Mouse (Mus musculus) CH12.LX (cell line): ENCODE data around the gene Mycbp. TPM values are rescaled to one million over a fixed set of nuclear protein-coding genes. Genes with fewer than 3 reads are reported as not detected.

Experiments
- DNase-seq: peaks from one replicate; pipeline ENCODE4 v3.0.0-alpha.2; 2013; ENCODE audit errors: extremely low read depth
- H3K27ac ChIP-seq: 2 replicates; pipeline ENCODE4 v1.5.1; 2012; ENCODE audit warnings: low read depth, mild to moderate bottlenecking, control low read depth, moderate library complexity; ENCODE audit not compliant: insufficient read depth
- H3K27me3 ChIP-seq: replicated peaks from 2 replicates; pipeline ENCODE3; 2012; ENCODE audit warnings: inconsistent platforms
- H3K36me3 ChIP-seq, 2 experiments: replicated peaks in 1 of 2; 2 replicates each; pipeline versions ENCODE3 to v1.6.1; 2012; ENCODE audit warnings: inconsistent platforms in 1 of 2, low read length in 1 of 2, mild to moderate bottlenecking in 1 of 2, mixed read lengths in 1 of 2, moderate library complexity in 1 of 2; ENCODE audit not compliant: control insufficient read depth in 1 of 2, insufficient read depth in 1 of 2
- H3K4me1 ChIP-seq, 2 experiments: 2 replicates each; pipeline ENCODE4 v1.6.1; 2012; ENCODE audit warnings: inconsistent platforms in 1 of 2, moderate library complexity in 1 of 2; ENCODE audit not compliant: insufficient read depth in 2 of 2, control insufficient read depth in 1 of 2
- H3K4me2 ChIP-seq: 2 replicates; pipeline ENCODE4 v1.6.1; 2012; ENCODE audit warnings: low read depth, mild to moderate bottlenecking, control low read depth; ENCODE audit not compliant: poor library complexity, insufficient read depth, severe bottlenecking
- H3K4me3 ChIP-seq, 3 experiments: fragments of 150-350 bp in 1 of 3; sonication (generic) in 1 of 3; replicated peaks in 1 of 3; 2 replicates each; pipeline versions ENCODE3 to v1.5.1; 2011 to 2012; ENCODE audit warnings: low read depth in 2 of 3, low read length in 2 of 3, mild to moderate bottlenecking in 2 of 3, moderate library complexity in 2 of 3, control low read depth in 1 of 3, improper control_type of control experiment in 1 of 3, inconsistent platforms in 1 of 3, mixed read lengths in 1 of 3; ENCODE audit not compliant: poor library complexity in 1 of 3
- H3K79me2 ChIP-seq: replicated peaks from 2 replicates; pipeline ENCODE4 v1.6.1; 2012; ENCODE audit warnings: mild to moderate bottlenecking, moderate library complexity; ENCODE audit not compliant: control insufficient read depth, poor library complexity, insufficient read depth, severe bottlenecking; ENCODE audit errors: extremely low read depth
- H3K9ac ChIP-seq: 2 replicates; pipeline ENCODE4 v1.6.1; 2012; ENCODE audit warnings: low read depth, mild to moderate bottlenecking, control low read depth, moderate library complexity; ENCODE audit not compliant: insufficient read depth
- H3K9me3 ChIP-seq: replicated peaks from 2 replicates; pipeline ENCODE3; 2012; ENCODE audit warnings: low read length, inconsistent platforms, mixed read lengths
- CHD2 ChIP-seq: IDR thresholded peaks from 2 replicates; pipeline ENCODE4 v1.6.1; 2011; ENCODE audit warnings: low read length, improper control_type of control experiment
- ETS1 ChIP-seq: conservative IDR thresholded peaks from 2 replicates; pipeline ENCODE4 v1.6.1; 2012; ENCODE audit warnings: low read depth, mild to moderate bottlenecking, inconsistent platforms, low read length, improper control_type of control experiment, moderate library complexity
- KAT2A ChIP-seq: IDR thresholded peaks from 2 replicates; pipeline ENCODE4 v1.6.1; 2012; ENCODE audit warnings: low read length, improper control_type of control experiment, inconsistent platforms; ENCODE audit not compliant: insufficient replicate concordance
- MAFK ChIP-seq: IDR thresholded peaks from 2 replicates; pipeline ENCODE4 v1.6.1; 2011; ENCODE audit warnings: low read length, improper control_type of control experiment; ENCODE audit not compliant: insufficient replicate concordance
- MAX ChIP-seq: IDR thresholded peaks from 2 replicates; pipeline ENCODE4 v1.6.1; 2011; ENCODE audit warnings: low read length, improper control_type of control experiment
- MAZ ChIP-seq: IDR thresholded peaks from 2 replicates; pipeline ENCODE4 v1.6.1; 2012; ENCODE audit warnings: low read depth, mild to moderate bottlenecking, inconsistent platforms, low read length, improper control_type of control experiment, moderate library complexity
- MXI1 ChIP-seq: IDR thresholded peaks from 2 replicates; pipeline ENCODE4 v1.6.1; 2011; ENCODE audit warnings: mild to moderate bottlenecking, low read depth, low read length, improper control_type of control experiment
- NRF1 ChIP-seq: IDR thresholded peaks from 2 replicates; pipeline ENCODE4 v1.6.1; 2014; ENCODE audit warnings: low read depth, mild to moderate bottlenecking, inconsistent platforms, low read length, improper control_type of control experiment, moderate library complexity
- POLR2A ChIP-seq: IDR thresholded peaks from 2 replicates; pipeline ENCODE4 v1.6.1; 2011; ENCODE audit warnings: low read depth, mild to moderate bottlenecking, improper control_type of control experiment, low read length
- RCOR1 ChIP-seq: conservative IDR thresholded peaks from 2 replicates; pipeline ENCODE4 v1.6.1; 2012; ENCODE audit warnings: low read depth, mild to moderate bottlenecking, inconsistent platforms, low read length, improper control_type of control experiment
- ZMIZ1 ChIP-seq: IDR thresholded peaks from 2 replicates; pipeline ENCODE4 v1.6.1; 2012; ENCODE audit warnings: low read depth, mild to moderate bottlenecking, inconsistent platforms, low read length, improper control_type of control experiment
- dilution Hi-C: fragments of 300-500 bp; cut with MboI; formaldehyde crosslinking; loops from 2 replicates; pipeline ENCODE4 v1.14.3; 2020; ENCODE audit warnings: low sequenced_read_pairs; ENCODE audit not compliant: extremely low pct_unique_long_range_greater_than_20kb, extremely low pct_ligation_motif_present
- in situ Hi-C: fragments of 300-500 bp; cut with MboI; formaldehyde crosslinking; loops from 3 replicates; pipeline ENCODE4 v1.14.3; 2019; ENCODE audit warnings: low sequenced_read_pairs, low pct_ligation_motif_present, low pct_unique_long_range_greater_than_20kb, mixed read lengths
- polyA plus RNA-seq: library from polyadenylated mRNA; unstranded; fragments of >175 nt; gene quantifications from 2 replicates; pipeline ENCODE4 v1.2.1, GENCODE M21; 2012; ENCODE audit warnings: low read depth; ENCODE audit not compliant: insufficient read length
- total RNA-seq, 2 experiments: library from RNA; depleted of rRNA; stranded (reverse); fragments of 300-350 nt in 1 of 2; fragments of >200 nt in 1 of 2; gene quantifications; 2 replicates each; pipeline ENCODE4 v1.2.3; 2012 to 2014

Gene Mycbp
- total and polyA plus RNA-seq, 3 experiments = 33.8 to 54.4 (median 46.9) TPM

DNA sequence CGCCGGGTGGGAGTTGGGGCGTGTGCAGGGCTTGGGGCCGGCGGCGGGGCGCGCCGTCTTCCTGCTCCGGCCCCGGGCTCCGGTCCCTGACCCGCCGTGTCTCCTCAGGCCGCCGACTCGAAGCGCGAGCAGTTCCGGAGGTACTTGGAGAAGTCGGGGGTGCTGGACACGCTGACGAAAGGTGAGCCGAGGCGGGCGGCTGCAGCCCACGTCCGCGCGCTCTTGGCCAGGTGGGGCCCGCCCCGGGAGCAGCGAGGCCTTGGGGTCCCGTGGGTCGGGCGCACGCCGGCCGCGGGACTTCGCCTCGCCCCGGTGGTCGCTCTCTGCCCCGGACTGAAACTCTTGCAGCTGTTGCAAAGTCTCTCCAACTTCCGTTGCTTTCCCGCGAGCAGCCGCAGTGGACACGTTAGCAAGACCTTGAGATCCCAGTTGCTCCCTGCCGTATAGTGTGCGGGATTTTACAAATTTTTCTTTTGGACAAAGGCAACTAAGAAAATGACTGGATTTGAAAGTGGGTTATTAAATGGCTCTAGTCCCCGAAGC is 565 bp downstream of the Mycbp start:
- peak overlapping the region; percentile 68 for H3K9ac ChIP-seq
- H3K9me3 ChIP-seq = no peaks in the 10 kb centered on the region
- peaks cover 0 to 26% of the 10 kb centered on the region in 2 experiments; a peak in 3 of 4 replicates for H3K4me1 ChIP-seq
- H3K4me2 ChIP-seq = peak overlapping the region; percentile 97
- peak overlapping the region; percentile 47 to 87 (median 76) for H3K4me3 ChIP-seq
- DNase-seq = peak; percentile 27
- dilution Hi-C loops = no loop called here
- in situ Hi-C loops = no loop called here
- no peaks in the 10 kb centered on the region for H3K27me3 ChIP-seq
- peak; percentile 52; the same call in 1 of the 2 replicates for TF ChIP-seq MAX
- TF ChIP-seq MXI1 = no peak
- TF ChIP-seq ZMIZ1 = 0 out of 2 replicates have a peak, but pooled peaks have one; percentile 15
- 0 out of 2 replicates have a peak, but pooled peaks have one; percentile 19 for TF ChIP-seq CHD2
- TF ChIP-seq ETS1 = no peak
- TF ChIP-seq NRF1 = 0 out of 2 replicates have a peak, but pooled peaks have one; percentile 16
- peaks cover 8 to 29% of the 10 kb centered on the region in 2 experiments for H3K36me3 ChIP-seq
- no peak overlapping the region; the same call in 1 of the 2 replicates for H3K27ac ChIP-seq
- H3K79me2 ChIP-seq = peaks cover 15% of the 10 kb centered on the region

- Histone ChIP-seq H3K27ac (no peak overlapping the region), H3K36me3 (peaks cover 22 to 64% of the 10 kb centered on the region in 2 experiments), H3K4me3 (no peak overlapping the region), H3K4me1 (peaks cover 5 to 24% of the 10 kb centered on the region in 2 experiments; a peak in 3 of 4 replicates), H3K79me2 (peaks cover 32% of the 10 kb centered on the region), H3K27me3 (no peaks in the 10 kb centered on the region)
- dilution Hi-C loops = no loop called here
- no peak for DNase-seq
- no peak for TF ChIP-seq POLR2A
- TF ChIP-seq ETS1 = no peak
- no peak for TF ChIP-seq MAZ
- no peak for TF ChIP-seq KAT2A
- TF ChIP-seq, all 38 proteins: peak for 0
- in situ Hi-C loops = no loop called here
- Histone ChIP-seq H3K9me3 (no peaks in the 10 kb centered on the region), H3K4me2 (no peak overlapping the region), H3K9ac (no peak overlapping the region)
Measured at GRCm38 (mm10) chr4:123911503-123911902, 6.9 kb downstream of the Mycbp start.

GRCm38 (mm10) chr4:123912431-123912830 is 7.8 kb downstream of the Mycbp start:
- H3K4me2 ChIP-seq = no peak overlapping the region
- in situ Hi-C loops = no loop called here
- peaks cover 34% of the 10 kb centered on the region for H3K79me2 ChIP-seq
- no peak overlapping the region for H3K4me3 ChIP-seq
- no peaks in the 10 kb centered on the region for H3K27me3 ChIP-seq
- TF ChIP-seq MAFK (peak; percentile 4; the same call in 1 of the 2 replicates), RCOR1 (no peak)
- no peak for DNase-seq
- dilution Hi-C loops = no loop called here
- no peak overlapping the region for H3K9ac ChIP-seq
- H3K36me3 ChIP-seq = peaks cover 22 to 59% of the 10 kb centered on the region in 2 experiments
- H3K4me1 ChIP-seq = peaks cover 5 to 18% of the 10 kb centered on the region in 2 experiments; a peak in 2 of 4 replicates
- H3K27ac ChIP-seq = no peak overlapping the region
- no peaks in the 10 kb centered on the region for H3K9me3 ChIP-seq
